Mouse (Mus musculus): ENCODE measurements around the gene Ffar1.
"Not testable (repeated sequence)": the region's sequence is repeated elsewhere in the genome, so short reads cannot be mapped to it uniquely, and the experiment has no call there.

The Ffar1 gene

DNA sequence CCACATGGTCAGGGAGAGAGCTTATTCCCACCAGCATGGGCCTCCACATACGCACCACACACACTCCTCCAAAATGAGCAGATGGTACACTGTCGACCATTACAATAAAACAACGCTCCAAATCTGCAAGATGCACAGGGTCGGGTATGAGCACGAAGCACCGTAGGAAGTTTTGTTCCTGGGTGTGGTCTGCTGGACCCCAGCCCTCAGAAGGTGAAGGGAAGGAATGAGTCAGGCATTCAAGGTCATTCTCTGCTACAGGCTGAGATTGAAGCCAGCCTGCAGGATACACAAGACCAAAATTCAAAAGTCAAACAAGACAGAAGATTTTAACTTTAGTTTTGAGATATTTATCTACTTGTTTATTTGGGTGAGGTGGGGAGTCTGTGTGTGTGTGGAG is 13.4 kb downstream of the Ffar1 start:
- DNase-seq (ENCODE audit: low read depth), result peak; percentile 69

DNA sequence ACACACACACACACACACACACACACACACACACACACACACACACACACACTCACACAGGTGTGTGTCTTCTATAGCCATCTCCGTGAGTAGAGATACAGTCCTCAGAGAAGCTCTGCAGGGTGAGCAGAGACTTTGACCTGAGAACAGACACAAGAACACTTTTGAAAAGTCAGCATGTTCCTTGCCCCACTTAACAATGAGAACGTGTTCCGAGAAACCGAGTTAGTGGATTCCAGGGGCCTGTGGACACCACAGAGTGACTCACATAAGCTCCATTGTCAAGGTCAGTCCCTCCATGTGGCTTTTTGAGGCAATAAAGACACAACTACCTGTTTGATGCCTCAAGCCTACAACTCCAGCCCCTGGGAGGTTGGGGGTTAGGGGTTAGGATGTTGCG is 14.0 kb downstream of the Ffar1 start:
- peak; percentile 85 for DNase-seq (ENCODE audit: low read depth)

DNA sequence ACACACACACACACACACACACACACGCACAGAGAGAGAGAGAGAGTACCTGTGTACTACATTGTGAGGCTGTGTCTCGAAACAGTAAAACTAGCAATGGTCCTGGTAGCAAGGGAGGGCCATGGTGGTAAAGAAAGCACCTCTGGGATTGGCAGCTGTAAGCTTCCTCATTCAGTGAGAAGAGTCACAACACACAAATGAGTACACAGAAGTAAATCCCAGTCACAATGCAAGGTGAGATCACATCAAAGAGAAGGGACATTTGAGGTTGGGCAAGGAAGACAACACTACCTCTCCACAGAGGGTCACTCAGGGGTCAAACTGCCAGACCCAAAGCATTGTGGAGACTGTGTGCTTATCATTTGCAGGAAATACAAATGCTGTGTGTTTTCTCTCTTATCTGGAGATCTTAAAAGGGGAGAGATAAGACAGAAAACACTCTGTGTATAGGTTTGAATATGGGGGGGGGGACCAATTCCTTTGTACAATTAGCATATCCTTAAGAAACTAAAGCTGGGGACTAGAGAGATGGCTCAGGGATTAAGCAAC is 14.8 kb downstream of the Ffar1 start:
- peak; percentile 91 for DNase-seq (ENCODE audit: low read depth)

DNA sequence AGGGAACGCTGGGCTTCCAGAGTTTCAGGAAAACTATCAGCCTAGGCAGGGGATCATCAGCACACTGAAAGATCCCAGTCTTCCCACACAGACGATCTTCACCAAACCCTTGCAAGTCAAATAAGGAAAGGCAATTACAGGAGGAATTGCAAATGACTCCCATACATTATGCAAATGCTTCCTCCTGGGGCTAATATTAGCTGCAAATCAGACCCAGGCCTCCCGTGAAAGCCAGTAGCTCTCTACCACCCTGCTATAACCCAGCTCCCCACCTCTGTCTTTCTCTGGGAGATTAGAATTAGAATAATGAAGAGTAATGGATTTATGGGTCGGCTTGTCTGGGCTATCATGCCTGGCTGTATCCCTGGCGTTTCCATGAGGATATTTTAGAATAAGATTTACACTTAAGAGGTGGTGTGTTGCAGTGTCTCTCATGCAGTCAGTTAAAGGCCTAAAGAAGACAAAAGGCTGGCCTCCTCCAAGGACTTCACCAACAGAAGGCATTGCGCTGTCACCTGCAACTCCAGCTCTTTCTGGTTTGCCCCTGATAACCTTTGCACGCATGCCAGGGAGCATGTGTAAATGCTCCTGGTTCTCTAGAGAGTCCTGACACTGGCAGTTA is 16.6 kb downstream of the Ffar1 start:
- no peak for DNase-seq (ENCODE audit: low read depth)

- DNase-seq (ENCODE audit: low read depth), result peak; percentile 96
Measured at GRCm38 (mm10) chr7:30842092-30842491, 19.3 kb downstream of the Ffar1 start.

GRCm38 (mm10) chr7:30841379-30841778 is 20.0 kb downstream of the Ffar1 start:
- DNase-seq (ENCODE audit: low read depth), result no peak

DNA sequence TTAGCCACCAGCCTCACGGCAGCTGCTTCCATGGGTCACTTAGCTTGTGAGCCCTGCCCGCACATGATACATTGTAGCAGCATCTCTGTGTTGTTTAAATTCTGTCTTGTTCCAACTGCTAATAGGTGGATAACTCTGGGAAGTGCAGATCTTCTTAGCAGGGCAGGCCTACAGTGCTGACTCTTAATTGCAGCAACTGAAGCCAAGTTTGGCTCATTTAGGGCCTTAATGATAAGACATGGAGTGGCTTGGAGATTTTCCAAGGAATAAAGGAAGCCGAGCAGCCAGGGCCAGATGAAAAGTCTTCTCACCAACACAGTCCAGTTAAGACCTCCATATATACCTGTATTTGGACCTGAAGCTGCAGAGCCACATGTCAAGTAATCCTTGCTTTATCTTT is 21.1 kb downstream of the Ffar1 start:
- no peak for DNase-seq (ENCODE audit: low read depth)

DNA sequence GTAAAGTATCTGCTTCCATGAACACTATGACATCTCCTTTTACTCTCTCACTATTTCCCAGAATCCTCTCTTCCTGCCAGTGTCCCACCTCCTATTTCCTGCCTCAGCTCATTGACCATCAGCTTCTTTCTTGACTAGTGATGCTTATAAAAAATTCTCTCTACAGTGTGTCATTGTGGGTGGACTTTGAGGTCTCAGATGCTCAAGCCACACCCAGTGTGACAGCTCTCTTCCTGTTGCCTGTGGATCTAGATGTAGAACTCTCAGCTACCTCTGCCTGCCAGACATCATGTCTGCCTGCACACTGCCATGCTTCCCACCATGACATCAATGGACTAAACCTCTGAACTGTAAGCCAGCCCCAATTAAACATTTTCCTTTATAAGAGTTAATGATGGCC is 24.1 kb downstream of the Ffar1 start:
- peak; percentile 54 for DNase-seq (ENCODE audit: low read depth)

DNA sequence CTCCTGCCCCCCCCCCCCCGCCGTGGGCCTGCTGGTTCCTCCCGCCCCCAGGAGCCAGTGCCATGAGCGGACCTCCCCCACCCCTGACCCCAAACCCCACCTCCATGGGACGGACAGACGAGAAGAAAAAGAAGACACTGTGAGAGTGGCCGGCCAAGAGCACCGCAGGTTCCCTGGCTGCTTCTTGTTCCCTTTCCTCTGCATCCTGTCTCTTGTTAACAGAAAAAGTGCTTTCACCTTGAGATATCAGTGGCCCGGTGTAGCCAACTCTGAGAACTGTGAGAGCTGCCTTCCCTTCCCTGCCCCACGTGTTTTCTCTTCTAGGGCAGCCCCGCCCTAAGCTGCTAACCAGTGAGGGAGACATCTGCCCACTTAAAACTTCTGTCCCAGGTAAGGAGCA is 28.7 kb downstream of the Ffar1 start:
- not testable (repeated sequence) for DNase-seq (ENCODE audit: low read depth)

GRCm38 (mm10) chr7:30832261-30832660 is 29.1 kb downstream of the Ffar1 start:
- DNase-seq (ENCODE audit: low read depth), result no peak

DNA sequence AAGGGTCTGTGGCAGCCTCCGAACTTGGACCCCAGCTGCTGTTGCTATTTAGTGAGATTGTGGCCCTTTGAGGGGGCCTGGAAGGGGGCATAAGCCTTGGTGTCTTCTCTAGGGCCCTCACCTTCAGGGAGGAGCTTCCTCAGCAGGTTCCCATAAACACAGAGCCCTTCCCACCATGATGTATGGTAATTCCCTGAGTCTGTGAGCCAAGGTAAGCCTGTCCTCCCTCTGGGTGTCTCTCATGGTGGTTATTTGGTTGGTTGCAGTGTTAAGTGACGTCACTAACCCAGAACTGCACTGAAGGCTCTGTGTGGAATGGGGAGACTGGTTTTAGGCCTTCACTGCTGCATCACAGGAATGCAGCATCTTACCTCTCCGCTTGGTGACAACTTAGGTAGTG is 31.9 kb downstream of the Ffar1 start:
- DNase-seq (ENCODE audit: low read depth), result no peak

GRCm38 (mm10) chr7:30828871-30829270 is 32.5 kb downstream of the Ffar1 start:
- not testable (repeated sequence) for DNase-seq (ENCODE audit: low read depth)

DNA sequence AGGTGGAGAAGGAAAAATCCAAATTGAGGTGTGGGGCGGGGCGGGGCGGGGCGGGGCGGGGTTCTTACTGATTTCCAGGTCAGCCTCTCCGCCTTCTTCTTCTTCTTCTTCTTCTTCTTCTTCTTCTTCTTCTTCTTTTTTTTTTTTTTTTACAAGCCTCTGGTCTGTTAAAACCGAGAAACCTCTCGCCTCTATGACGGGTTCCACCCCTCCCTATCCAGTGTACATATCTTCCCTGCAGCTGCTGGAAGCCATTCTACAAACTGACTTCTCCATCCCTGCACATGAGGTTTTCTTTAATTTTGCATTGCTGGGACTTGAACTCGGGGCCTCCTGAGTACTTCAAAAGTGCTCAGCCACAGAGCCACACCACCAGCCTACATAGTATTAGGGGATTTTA is 34.7 kb downstream of the Ffar1 start:
- DNase-seq (ENCODE audit: low read depth), result no peak

GRCm38 (mm10) chr7:30824306-30824705 is 37.1 kb downstream of the Ffar1 start:
- no peak for DNase-seq (ENCODE audit: low read depth)

- no peak for DNase-seq (ENCODE audit: low read depth)
Measured at GRCm38 (mm10) chr7:30823675-30824074, 37.7 kb downstream of the Ffar1 start, which contains the start of gene Ffar2. Ffar2 (minus strand) TSS chr7:30823775.

DNA sequence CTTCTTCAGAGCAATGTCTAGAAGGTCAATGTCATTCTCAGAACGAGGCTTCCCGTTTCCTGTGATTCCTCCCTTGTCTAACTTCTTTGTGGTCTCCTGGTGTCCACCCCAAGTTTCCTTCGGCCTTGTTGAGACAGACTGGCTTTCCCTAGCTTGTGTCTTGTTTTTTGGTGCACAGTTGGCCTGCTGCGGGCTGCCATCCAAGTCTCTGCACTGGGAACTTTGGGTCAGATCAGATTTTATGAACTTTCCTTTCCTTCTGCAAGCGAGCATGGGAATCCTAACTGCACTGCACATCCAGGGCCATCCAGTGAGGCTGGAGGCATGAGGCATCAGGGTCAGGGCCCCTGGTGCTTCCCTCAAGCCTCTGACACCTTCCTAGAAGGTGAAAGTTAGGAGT is 39.8 kb downstream of the Ffar1 start:
- peak; percentile 86 for DNase-seq (ENCODE audit: low read depth)

DNA sequence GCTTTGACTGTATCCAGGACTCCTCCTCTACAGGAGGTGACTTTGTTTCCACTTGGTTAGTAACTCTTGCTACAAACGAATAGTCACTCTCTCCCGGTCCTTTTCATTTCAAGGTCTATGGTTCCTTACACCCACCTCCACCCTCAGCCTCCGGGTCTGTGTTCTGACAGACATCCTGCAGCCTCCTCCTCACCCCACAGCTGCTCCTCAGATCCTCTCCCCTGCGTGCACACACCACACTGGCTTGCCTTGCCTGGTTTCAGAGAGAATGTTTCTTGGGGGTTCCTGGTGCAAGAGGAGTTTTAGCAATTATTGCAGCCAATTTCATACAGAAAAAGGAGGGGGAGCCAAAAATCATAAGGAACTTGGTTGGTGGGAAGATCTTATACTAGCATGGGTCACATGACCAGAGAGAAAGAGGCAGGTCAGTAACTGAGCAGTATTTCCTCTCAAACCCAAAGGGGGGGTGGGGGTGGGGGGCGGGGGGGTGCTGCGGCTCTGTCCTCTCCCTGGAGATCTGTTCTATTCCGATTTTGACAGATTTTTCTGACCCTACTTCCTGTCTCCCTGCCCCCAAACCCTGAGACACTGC is 40.4 kb downstream of the Ffar1 start:
- peak; percentile 88 for DNase-seq (ENCODE audit: low read depth)

DNA sequence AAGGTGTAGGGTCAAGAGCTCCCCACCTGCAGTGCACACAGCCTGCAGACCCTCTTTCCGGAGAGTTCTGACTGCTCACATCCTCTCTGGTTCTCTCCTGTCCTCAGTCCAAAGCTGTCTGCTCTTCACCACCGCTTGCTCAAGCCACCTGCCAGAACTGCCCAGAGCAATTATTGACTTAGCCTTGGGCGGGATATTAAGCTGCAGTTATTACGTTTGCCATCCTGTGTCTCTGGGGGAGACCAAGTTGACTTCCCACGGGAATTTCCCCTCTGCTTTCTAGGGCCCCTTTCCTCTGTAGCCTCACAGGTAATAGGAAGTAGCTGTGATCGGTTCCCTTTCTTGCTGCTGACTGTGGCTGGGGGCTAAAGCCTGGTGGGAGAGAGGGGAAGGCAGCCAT is 41.2 kb downstream of the Ffar1 start:
- no peak for DNase-seq (ENCODE audit: low read depth)

DNA sequence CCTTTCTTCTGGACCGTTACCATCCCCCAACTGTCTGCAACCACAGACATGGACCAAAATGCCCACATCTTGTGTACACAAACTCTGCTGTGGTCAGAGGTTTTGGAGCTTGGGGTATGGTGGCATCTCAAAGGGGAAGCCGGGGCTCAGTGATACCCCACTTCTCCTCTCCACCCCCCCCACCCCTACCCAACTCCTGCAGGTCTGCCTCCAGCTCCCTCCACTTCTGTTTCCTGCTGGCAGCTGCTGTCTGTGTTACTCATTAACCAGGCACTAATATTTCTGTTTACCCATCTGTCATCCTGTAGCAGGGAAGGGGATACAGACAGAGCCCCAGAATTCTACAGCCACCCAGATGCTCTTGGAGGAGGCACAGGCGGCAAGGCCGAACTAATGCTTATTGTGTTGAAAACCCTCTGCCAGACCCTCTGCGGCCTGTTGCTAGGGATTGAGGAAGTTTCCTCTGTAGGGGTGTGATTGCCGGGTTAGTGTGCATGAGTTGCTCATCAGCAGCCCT is 49.0 kb downstream of the Ffar1 start:
- DNase-seq (ENCODE audit: low read depth), result peak; percentile 100

- DNase-seq (ENCODE audit: low read depth), result peak; percentile 98
Measured at GRCm38 (mm10) chr7:30811757-30812290, 49.5 kb downstream of the Ffar1 start.

- peak; percentile 72 for DNase-seq (ENCODE audit: low read depth)
Measured at GRCm38 (mm10) chr7:30810319-30810718, 51.0 kb downstream of the Ffar1 start.
